Mouse (Mus musculus): Measurements from ENCODE around the gene Serpinf2.
"Not testable (repeated sequence)": the region's sequence is repeated elsewhere in the genome, so short reads cannot be mapped to it uniquely, and the experiment has no call there.

Serpinf2 gene

GRCm38 (mm10) chr11:75459141-75459711 is 19.8 kb upstream of the Serpinf2 start:
- DNase-seq (ENCODE audit: low spot score): no peak

GRCm38 (mm10) chr11:75458628-75459041 is 19.2 kb upstream of the Serpinf2 start:
- DNase-seq (ENCODE audit: low spot score): no peak

- DNase-seq (ENCODE audit: low spot score): no peak
Measured at GRCm38 (mm10) chr11:75458169-75458568, 18.8 kb upstream of the Serpinf2 start.

GRCm38 (mm10) chr11:75456440-75456871 is 17.1 kb upstream of the Serpinf2 start:
- DNase-seq (ENCODE audit: low spot score): no peak

GRCm38 (mm10) chr11:75455971-75456370 is 16.6 kb upstream of the Serpinf2 start:
- not testable (repeated sequence) for DNase-seq (ENCODE audit: low spot score)

GRCm38 (mm10) chr11:75455041-75455736 is 15.8 kb upstream of the Serpinf2 start:
- DNase-seq (ENCODE audit: low spot score): no peak

GRCm38 (mm10) chr11:75453991-75454930 is 14.9 kb upstream of the Serpinf2 start, which contains the start of gene Wdr81:
TSS of gene Wdr81 (minus strand) at chr11:75454717.
- peak; percentile 79 for DNase-seq (ENCODE audit: low spot score)

- DNase-seq (ENCODE audit: low spot score): no peak
Measured at GRCm38 (mm10) chr11:75452812-75453557, 13.6 kb upstream of the Serpinf2 start.

- no peak for DNase-seq (ENCODE audit: low spot score)
Measured at GRCm38 (mm10) chr11:75452081-75452480, 12.7 kb upstream of the Serpinf2 start.

- DNase-seq (ENCODE audit: low spot score): no peak
Measured at GRCm38 (mm10) chr11:75450936-75451335, 11.5 kb upstream of the Serpinf2 start.

GRCm38 (mm10) chr11:75450304-75450908 is 11.0 kb upstream of the Serpinf2 start:
- DNase-seq (ENCODE audit: low spot score): no peak

- no peak for DNase-seq (ENCODE audit: low spot score)
Measured at GRCm38 (mm10) chr11:75449695-75450094, 10.3 kb upstream of the Serpinf2 start.

GRCm38 (mm10) chr11:75448575-75448974 is 9.2 kb upstream of the Serpinf2 start:
- no peak for DNase-seq (ENCODE audit: low spot score)

GRCm38 (mm10) chr11:75443711-75444110 is 4.3 kb upstream of the Serpinf2 start:
- DNase-seq (ENCODE audit: low spot score): no peak

- DNase-seq (ENCODE audit: low spot score): no peak
Measured at GRCm38 (mm10) chr11:75441601-75442000, 2.2 kb upstream of the Serpinf2 start.

GRCm38 (mm10) chr11:75441034-75441433 is 1.6 kb upstream of the Serpinf2 start:
- DNase-seq (ENCODE audit: low spot score): no peak

GRCm38 (mm10) chr11:75439951-75440350 is 560 bp upstream of the Serpinf2 start:
- DNase-seq (ENCODE audit: low spot score): no peak

GRCm38 (mm10) chr11:75438804-75439203 is 587 bp downstream of the Serpinf2 start:
- no peak for DNase-seq (ENCODE audit: low spot score)

- DNase-seq (ENCODE audit: low spot score): no peak
Measured at GRCm38 (mm10) chr11:75438194-75438593, 1.2 kb downstream of the Serpinf2 start.

- DNase-seq (ENCODE audit: low spot score): no peak
Measured at GRCm38 (mm10) chr11:75434138-75434537, 5.3 kb downstream of the Serpinf2 start.

- DNase-seq (ENCODE audit: low spot score): peak; percentile 66
Measured at GRCm38 (mm10) chr11:75431307-75431706, 8.1 kb downstream of the Serpinf2 start.

Data from left cerebral cortex, adult 11 months (tissue).